Mouse (Mus musculus): Measurements from ENCODE around the gene Snapc4. TPM values are rescaled to one million over a fixed set of nuclear protein-coding genes. Genes with fewer than 3 reads are reported as not detected.

Snapc4 gene
- polyA plus RNA-seq, 1 experiment from 2014 or later: 29.3 TPM

DNA sequence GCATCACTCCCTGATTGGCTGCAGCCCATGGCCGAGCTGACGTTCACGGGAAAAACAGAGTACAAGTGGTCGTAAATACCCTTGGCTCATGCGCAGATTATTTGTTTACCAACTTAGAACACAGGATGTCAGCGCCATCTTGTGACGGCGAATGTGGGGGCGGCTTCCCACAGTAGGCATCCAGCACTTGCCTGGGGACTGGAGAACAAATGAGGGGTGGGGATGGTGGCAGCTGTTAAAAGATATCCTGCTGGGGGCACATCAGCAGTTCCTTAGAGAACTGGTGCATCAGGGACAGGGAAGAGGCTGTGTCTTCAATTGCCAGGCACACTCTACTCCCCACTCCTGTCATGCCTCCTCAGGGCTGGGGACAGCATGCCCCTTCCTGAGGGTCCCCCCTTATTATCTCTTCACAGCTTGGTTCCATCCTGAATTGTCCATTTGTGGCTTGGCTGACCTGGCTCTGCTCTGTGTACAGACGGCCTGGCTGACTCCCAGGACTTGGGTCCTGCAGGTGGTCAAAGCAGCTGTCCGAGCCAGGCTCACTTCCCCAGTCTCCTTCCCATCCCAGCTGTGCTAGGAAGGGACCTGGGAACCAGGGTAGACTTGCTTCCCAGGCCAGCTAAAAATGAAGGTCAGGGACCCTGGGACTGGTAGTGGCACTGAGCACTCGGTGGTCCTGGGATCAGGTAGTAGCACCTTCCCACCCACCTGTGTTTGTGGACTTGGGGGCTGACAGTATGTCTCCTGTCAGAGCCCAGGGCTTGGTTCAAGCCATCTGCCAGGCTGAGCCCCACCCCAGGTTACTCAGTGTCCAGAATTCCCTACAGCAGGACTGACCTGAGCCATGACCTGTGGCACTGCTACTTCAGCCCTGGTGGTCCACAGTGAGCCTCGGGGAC is 41.9 kb downstream of the Snapc4 start:
- peaks cover 8% of the 10 kb centered on the region for H3K4me1 ChIP-seq (ENCODE audit: control insufficient read depth, insufficient read depth, low read length)
- H3K9me3 ChIP-seq (ENCODE audit: control insufficient read depth, low read length): no peaks in the 10 kb centered on the region
- no peak for ATAC-seq (ENCODE audit: low FRiP score, low TSS enrichment)
- H3K4me2 ChIP-seq (replicated peaks; ENCODE audit: low read depth, low read length): no peak overlapping the region
- H3K36me3 ChIP-seq (ENCODE audit: control insufficient read depth, insufficient read depth, low read length): peaks cover 42% of the 10 kb centered on the region
- no peak overlapping the region for H3K4me3 ChIP-seq (ENCODE audit: low read length)
- 82% methylated on average over 8 of the region's 13 CpGs for WGBS
- no peak overlapping the region for H3K9ac ChIP-seq (ENCODE audit: low read depth, low read length)
- H3K27ac ChIP-seq (ENCODE audit: low read depth, low read length): no peak overlapping the region
- no peaks in the 10 kb centered on the region for H3K27me3 ChIP-seq (ENCODE audit: control insufficient read depth, insufficient read depth, low read length)

- Histone ChIP-seq H3K36me3 (ENCODE audit: control insufficient read depth, insufficient read depth, low read length) (peaks cover 53% of the 10 kb centered on the region), H3K4me2 (replicated peaks; ENCODE audit: low read depth, low read length) (no peak overlapping the region), H3K4me1 (ENCODE audit: control insufficient read depth, insufficient read depth, low read length) (no peaks in the 10 kb centered on the region), H3K4me3 (ENCODE audit: low read length) (no peak overlapping the region), H3K27ac (ENCODE audit: low read depth, low read length) (no peak overlapping the region; the same call in 1 of the 2 replicates), H3K27me3 (ENCODE audit: control insufficient read depth, insufficient read depth, low read length) (no peaks in the 10 kb centered on the region), H3K9me3 (ENCODE audit: control insufficient read depth, low read length) (no peaks in the 10 kb centered on the region), H3K9ac (ENCODE audit: low read depth, low read length) (no peak overlapping the region)
- 0 out of 2 replicates have a peak, but pooled peaks have one; percentile 21 for ATAC-seq (ENCODE audit: low FRiP score, low TSS enrichment)
- 75% methylated on average over 6 of the region's 6 CpGs for WGBS
Observed at GRCm38 (mm10) chr2:26330702-26331101, 49.8 kb downstream of the Snapc4 start.

DNA sequence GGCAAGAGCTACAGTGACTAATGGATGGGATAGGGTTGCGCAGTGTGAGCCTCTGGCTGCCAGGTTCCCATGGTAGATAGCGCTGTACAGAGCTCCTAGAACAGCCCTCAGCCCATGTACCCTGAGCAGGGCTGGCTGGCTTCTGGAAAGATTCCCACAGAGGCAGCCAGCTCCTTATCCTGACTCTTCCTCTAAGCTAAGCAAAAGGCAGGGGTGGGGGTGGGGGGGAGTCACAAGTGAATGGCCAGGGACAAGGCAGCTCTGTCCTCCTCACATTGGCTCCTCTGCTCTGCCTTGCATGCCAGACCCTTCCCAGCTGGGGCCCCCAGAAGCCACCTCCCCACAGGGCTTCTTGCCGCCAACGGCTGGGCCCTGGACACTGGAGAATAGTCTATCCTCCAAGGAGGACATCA is 50.4 kb downstream of the Snapc4 start:
- Histone ChIP-seq H3K4me1 (ENCODE audit: control insufficient read depth, insufficient read depth, low read length) (no peaks in the 10 kb centered on the region), H3K27me3 (ENCODE audit: control insufficient read depth, insufficient read depth, low read length) (no peaks in the 10 kb centered on the region), H3K9me3 (ENCODE audit: control insufficient read depth, low read length) (no peaks in the 10 kb centered on the region), H3K4me2 (replicated peaks; ENCODE audit: low read depth, low read length) (0 out of 2 replicates have a peak overlapping the region, but pooled peaks have one; percentile 6), H3K36me3 (ENCODE audit: control insufficient read depth, insufficient read depth, low read length) (peaks cover 59% of the 10 kb centered on the region), H3K4me3 (ENCODE audit: low read length) (no peak overlapping the region), H3K27ac (ENCODE audit: low read depth, low read length) (peak overlapping the region; percentile 15), H3K9ac (ENCODE audit: low read depth, low read length) (no peak overlapping the region)
- WGBS: 91% methylated on average over 4 of the region's 4 CpGs
- ATAC-seq (ENCODE audit: low FRiP score, low TSS enrichment): no peak

DNA sequence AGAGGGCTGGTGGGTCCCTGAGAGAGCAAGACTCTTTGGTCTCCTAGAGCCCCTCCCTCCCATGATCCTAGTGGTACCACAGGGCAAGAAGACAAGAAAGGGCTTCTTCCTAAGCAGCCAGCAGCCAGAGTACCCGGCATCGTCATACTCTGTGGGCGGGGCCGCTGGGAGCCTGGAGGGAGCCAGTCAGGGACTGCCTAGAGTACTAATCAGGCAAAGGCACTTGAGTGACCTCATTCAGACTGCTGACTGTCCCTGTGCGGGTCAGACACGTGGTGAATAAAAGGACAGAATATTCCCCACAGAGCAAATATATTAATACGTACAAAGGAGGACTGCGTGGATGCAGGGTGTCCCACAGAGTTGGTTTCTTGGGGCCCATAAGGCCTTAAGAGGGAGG is 51.1 kb downstream of the Snapc4 start:
- no peak overlapping the region for H3K9ac ChIP-seq (ENCODE audit: low read depth, low read length)
- no peaks in the 10 kb centered on the region for H3K9me3 ChIP-seq (ENCODE audit: control insufficient read depth, low read length)
- H3K4me1 ChIP-seq (ENCODE audit: control insufficient read depth, insufficient read depth, low read length): no peaks in the 10 kb centered on the region
- peaks cover 66% of the 10 kb centered on the region for H3K36me3 ChIP-seq (ENCODE audit: control insufficient read depth, insufficient read depth, low read length)
- H3K27ac ChIP-seq (ENCODE audit: low read depth, low read length): peak overlapping the region; percentile 15; the same call in 1 of the 2 replicates
- H3K4me2 ChIP-seq (replicated peaks; ENCODE audit: low read depth, low read length): no peak overlapping the region
- 71% methylated on average over 8 of the region's 8 CpGs for WGBS
- ATAC-seq (ENCODE audit: low FRiP score, low TSS enrichment): no peak
- H3K27me3 ChIP-seq (ENCODE audit: control insufficient read depth, insufficient read depth, low read length): no peaks in the 10 kb centered on the region
- H3K4me3 ChIP-seq (ENCODE audit: low read length): no peak overlapping the region

DNA sequence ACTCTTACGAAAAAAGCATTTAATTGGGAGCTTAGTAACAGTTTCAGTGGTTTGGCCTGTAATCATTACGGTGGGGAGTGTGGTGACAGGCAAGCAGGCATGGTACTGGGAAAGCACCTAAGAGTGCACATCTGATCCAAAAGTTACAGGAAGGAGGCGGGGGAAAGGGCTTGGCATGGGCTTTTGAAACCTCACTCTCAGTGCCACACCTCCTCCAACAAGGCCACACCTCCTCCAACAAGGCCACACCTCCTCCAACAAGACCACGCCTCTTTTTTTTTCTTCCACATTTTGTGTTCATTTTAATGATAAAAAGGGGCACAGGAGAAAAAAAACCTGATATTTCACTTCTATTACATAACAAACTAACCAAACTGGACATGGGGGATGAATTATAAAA is 52.6 kb downstream of the Snapc4 start:
- no peaks in the 10 kb centered on the region for H3K9me3 ChIP-seq (ENCODE audit: control insufficient read depth, low read length)
- WGBS: 88% methylated on average over 4 of the region's 4 CpGs
- H3K27ac ChIP-seq (ENCODE audit: low read depth, low read length): no peak overlapping the region
- H3K9ac ChIP-seq (ENCODE audit: low read depth, low read length): no peak overlapping the region
- no peak for ATAC-seq (ENCODE audit: low FRiP score, low TSS enrichment)
- H3K36me3 ChIP-seq (ENCODE audit: control insufficient read depth, insufficient read depth, low read length): peaks cover 79% of the 10 kb centered on the region
- no peaks in the 10 kb centered on the region for H3K27me3 ChIP-seq (ENCODE audit: control insufficient read depth, insufficient read depth, low read length)
- H3K4me2 ChIP-seq (replicated peaks; ENCODE audit: low read depth, low read length): no peak overlapping the region
- H3K4me3 ChIP-seq (ENCODE audit: low read length): no peak overlapping the region
- no peaks in the 10 kb centered on the region for H3K4me1 ChIP-seq (ENCODE audit: control insufficient read depth, insufficient read depth, low read length)

- H3K27ac ChIP-seq (ENCODE audit: low read depth, low read length): no peak overlapping the region
- no peaks in the 10 kb centered on the region for H3K9me3 ChIP-seq (ENCODE audit: control insufficient read depth, low read length)
- peaks cover 72% of the 10 kb centered on the region for H3K36me3 ChIP-seq (ENCODE audit: control insufficient read depth, insufficient read depth, low read length)
- no peaks in the 10 kb centered on the region for H3K27me3 ChIP-seq (ENCODE audit: control insufficient read depth, insufficient read depth, low read length)
- no peaks in the 10 kb centered on the region for H3K4me1 ChIP-seq (ENCODE audit: control insufficient read depth, insufficient read depth, low read length)
- H3K4me3 ChIP-seq (ENCODE audit: low read length): no peak overlapping the region
- ATAC-seq (ENCODE audit: low FRiP score, low TSS enrichment): peak; percentile 73
- H3K9ac ChIP-seq (ENCODE audit: low read depth, low read length): no peak overlapping the region
- no peak overlapping the region for H3K4me2 ChIP-seq (replicated peaks; ENCODE audit: low read depth, low read length)
- WGBS: 71% methylated on average over 15 of the region's 15 CpGs
Observed at GRCm38 (mm10) chr2:26325386-26326181, 54.9 kb downstream of the Snapc4 start.

DNA sequence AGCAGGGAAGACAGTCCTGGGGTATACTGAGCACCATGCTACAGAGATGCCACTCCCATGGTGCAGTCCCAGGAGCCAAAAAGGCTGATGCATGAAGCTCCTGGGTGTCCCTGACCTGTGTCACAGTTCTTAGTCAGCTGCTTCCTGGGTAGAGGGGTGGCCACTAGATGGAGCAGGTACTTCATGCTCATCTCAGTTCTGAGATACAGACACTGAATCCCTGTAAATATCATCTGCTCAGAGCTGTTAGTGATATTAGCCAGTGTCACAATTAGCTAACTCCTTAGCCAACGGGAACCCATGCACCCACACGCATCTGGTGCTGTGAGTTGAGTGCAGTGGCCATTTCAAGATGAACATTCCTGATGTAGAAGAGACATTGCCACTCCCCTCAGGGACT is 55.5 kb downstream of the Snapc4 start:
- Histone ChIP-seq H3K9me3 (ENCODE audit: control insufficient read depth, low read length) (no peaks in the 10 kb centered on the region), H3K4me3 (ENCODE audit: low read length) (no peak overlapping the region), H3K36me3 (ENCODE audit: control insufficient read depth, insufficient read depth, low read length) (peaks cover 66% of the 10 kb centered on the region), H3K9ac (ENCODE audit: low read depth, low read length) (no peak overlapping the region), H3K27me3 (ENCODE audit: control insufficient read depth, insufficient read depth, low read length) (no peaks in the 10 kb centered on the region), H3K4me1 (ENCODE audit: control insufficient read depth, insufficient read depth, low read length) (no peaks in the 10 kb centered on the region), H3K27ac (ENCODE audit: low read depth, low read length) (no peak overlapping the region), H3K4me2 (replicated peaks; ENCODE audit: low read depth, low read length) (no peak overlapping the region)
- no peak for ATAC-seq (ENCODE audit: low FRiP score, low TSS enrichment)
- 92% methylated on average over 2 of the region's 2 CpGs for WGBS

DNA sequence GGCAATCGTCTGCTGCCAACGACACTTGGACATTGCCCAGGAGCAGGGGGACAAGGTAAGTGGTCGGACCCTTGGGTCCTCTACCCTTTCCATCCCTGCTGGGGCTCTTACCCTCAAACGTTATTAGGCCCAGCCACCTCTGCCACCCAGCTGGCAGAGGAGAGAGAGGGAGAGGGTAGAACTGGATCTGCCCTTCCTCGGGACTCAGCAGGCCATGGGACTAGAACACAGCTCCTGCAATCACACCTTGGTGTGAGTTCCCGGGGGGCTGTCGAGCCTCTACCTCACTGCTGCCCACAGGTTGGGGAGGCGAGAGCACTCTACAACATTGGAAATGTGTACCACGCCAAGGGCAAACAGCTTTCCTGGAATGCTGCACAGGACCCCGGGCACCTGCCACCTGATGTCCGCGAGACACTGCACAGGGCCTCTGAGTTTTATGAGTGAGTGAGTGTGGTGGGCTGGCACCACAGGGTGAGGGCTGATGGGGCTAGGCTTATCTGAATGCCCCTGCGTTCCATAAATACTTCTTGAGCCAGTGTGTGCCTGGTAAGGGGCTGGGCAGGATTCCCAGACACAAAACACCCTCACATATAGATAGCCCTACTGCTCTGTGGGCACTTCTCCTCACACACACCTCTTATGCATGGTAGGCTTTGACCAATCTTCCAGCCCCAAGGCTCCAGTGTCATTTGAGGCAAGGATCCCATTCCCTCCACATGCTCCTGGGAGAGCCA is 56.7 kb downstream of the Snapc4 start:
- Histone ChIP-seq H3K4me3 (ENCODE audit: low read length) (no peak overlapping the region), H3K36me3 (ENCODE audit: control insufficient read depth, insufficient read depth, low read length) (peaks cover 56% of the 10 kb centered on the region), H3K27me3 (ENCODE audit: control insufficient read depth, insufficient read depth, low read length) (no peaks in the 10 kb centered on the region), H3K9me3 (ENCODE audit: control insufficient read depth, low read length) (no peaks in the 10 kb centered on the region), H3K27ac (ENCODE audit: low read depth, low read length) (no peak overlapping the region), H3K4me2 (replicated peaks; ENCODE audit: low read depth, low read length) (no peak overlapping the region), H3K9ac (ENCODE audit: low read depth, low read length) (no peak overlapping the region), H3K4me1 (ENCODE audit: control insufficient read depth, insufficient read depth, low read length) (no peaks in the 10 kb centered on the region)
- no peak for ATAC-seq (ENCODE audit: low FRiP score, low TSS enrichment)
- 91% methylated on average over 13 of the region's 13 CpGs for WGBS

Data from kidney, embryonic 14.5 days (tissue).